Mouse (Mus musculus) kidney, postnatal 10 days (tissue): ENCODE measurements around the gene Tekt3.

Experiments
- DNase-seq: peaks from one replicate; pipeline ENCODE4 v3.0.0; 2021; ENCODE audit warnings: mixed read lengths

Tekt3 gene

GRCm38 (mm10) chr11:63127513-63127912 is 66.1 kb downstream of the Tekt3 start:
- no peak for DNase-seq

- DNase-seq: peak; percentile 35
Observed at GRCm38 (mm10) chr11:63128784-63129183, 67.3 kb downstream of the Tekt3 start, which contains the start of gene Pmp22. TSS of gene Pmp22 (plus strand) at chr11:63128982.

- DNase-seq: peak; percentile 74
Observed at GRCm38 (mm10) chr11:63129375-63129774, 67.9 kb downstream of the Tekt3 start.

GRCm38 (mm10) chr11:63129840-63130239 is 68.4 kb downstream of the Tekt3 start:
- DNase-seq: no peak

- DNase-seq: peak; percentile 75
Observed at GRCm38 (mm10) chr11:63130497-63130896, 69.0 kb downstream of the Tekt3 start.

- peak; percentile 80 for DNase-seq
Observed at GRCm38 (mm10) chr11:63131001-63131692, 69.7 kb downstream of the Tekt3 start.

- DNase-seq: peak; percentile 38
Observed at GRCm38 (mm10) chr11:63131693-63132040, 70.2 kb downstream of the Tekt3 start.

- no peak for DNase-seq
Observed at GRCm38 (mm10) chr11:63132151-63132500, 70.7 kb downstream of the Tekt3 start.

GRCm38 (mm10) chr11:63132501-63133435 is 71.3 kb downstream of the Tekt3 start:
- peak; percentile 89 for DNase-seq

GRCm38 (mm10) chr11:63134021-63134420 is 72.6 kb downstream of the Tekt3 start:
- no peak for DNase-seq

- DNase-seq: peak; percentile 37
Observed at GRCm38 (mm10) chr11:63134742-63135482, 73.5 kb downstream of the Tekt3 start.

- DNase-seq: peak; percentile 94
Observed at GRCm38 (mm10) chr11:63135622-63136021, 74.2 kb downstream of the Tekt3 start.

- peak; percentile 79 for DNase-seq
Observed at GRCm38 (mm10) chr11:63136205-63136604, 74.8 kb downstream of the Tekt3 start.

GRCm38 (mm10) chr11:63136836-63137416 is 75.5 kb downstream of the Tekt3 start:
- DNase-seq: no peak

- no peak for DNase-seq
Observed at GRCm38 (mm10) chr11:63138739-63139138, 77.3 kb downstream of the Tekt3 start.

- no peak for DNase-seq
Observed at GRCm38 (mm10) chr11:63142311-63142710, 80.9 kb downstream of the Tekt3 start.

GRCm38 (mm10) chr11:63142816-63143215 is 81.4 kb downstream of the Tekt3 start:
- no peak for DNase-seq

GRCm38 (mm10) chr11:63143486-63143885 is 82.0 kb downstream of the Tekt3 start:
- no peak for DNase-seq
